Mouse (Mus musculus) ES-E14 (cell line): ENCODE measurements around the gene Traf4. TPM values are rescaled to one million over a fixed set of nuclear protein-coding genes. Genes with fewer than 3 reads are reported as not detected.

ENCODE experiments used
- DNase-seq: peaks from one replicate; pipeline ENCODE4 v3.0.0-alpha.2; 2013; ENCODE audit warnings: low read depth, low spot score
- H3K27ac ChIP-seq: 2 replicates; pipeline ENCODE4 v1.5.1; 2012; ENCODE audit warnings: low read depth, mild to moderate bottlenecking, low read length, moderate library complexity, mixed read lengths; ENCODE audit not compliant: poor library complexity, insufficient read depth, severe bottlenecking
- H3K36me3 ChIP-seq: 2 replicates; pipeline ENCODE4 v1.6.1; 2012; ENCODE audit warnings: mild to moderate bottlenecking, low read length, moderate library complexity, mixed read lengths; ENCODE audit not compliant: control insufficient read depth, poor library complexity, insufficient read depth, severe bottlenecking
- H3K4me1 ChIP-seq, 2 experiments: fragments of 150-350 bp in 1 of 2; sonication (generic) in 1 of 2; 2 replicates each; pipeline ENCODE4 v1.6.1; 2012; ENCODE audit warnings: low read length in 2 of 2, mild to moderate bottlenecking in 1 of 2, mixed read lengths in 1 of 2; ENCODE audit not compliant: control insufficient read depth in 2 of 2, insufficient read depth in 2 of 2, poor library complexity in 1 of 2
- H3K4me3 ChIP-seq, 2 experiments: fragments of 150-350 bp in 1 of 2; sonication (generic) in 1 of 2; 2 replicates each; pipeline ENCODE4 v1.5.1; 2012; ENCODE audit warnings: low read length in 2 of 2, low read depth in 1 of 2, mild to moderate bottlenecking in 1 of 2, mixed read lengths in 1 of 2; ENCODE audit not compliant: insufficient read depth in 1 of 2, poor library complexity in 1 of 2, severe bottlenecking in 1 of 2
- H3K9ac ChIP-seq: 2 replicates; pipeline ENCODE4 v1.6.1; 2012; ENCODE audit warnings: low read depth, mild to moderate bottlenecking, low read length, mixed read lengths; ENCODE audit not compliant: poor library complexity, insufficient read depth, severe bottlenecking
- H3K9me3 ChIP-seq: fragments of 150-350 bp; sonication (generic); 2 replicates; pipeline ENCODE4 v1.6.1; 2012; ENCODE audit warnings: low read depth, mild to moderate bottlenecking, low read length; ENCODE audit not compliant: control insufficient read depth, insufficient read depth
- CHD2 ChIP-seq: IDR thresholded peaks from 2 replicates; pipeline ENCODE4 v1.6.1; 2014; ENCODE audit warnings: mild to moderate bottlenecking, low read depth, low read length, inconsistent platforms
- HCFC1 ChIP-seq: IDR thresholded peaks from 2 replicates; pipeline ENCODE4 v1.6.1; 2012; ENCODE audit warnings: low read length, inconsistent platforms, borderline replicate concordance; ENCODE audit not compliant: insufficient read depth
- MAFK ChIP-seq: IDR thresholded peaks from 2 replicates; pipeline ENCODE4 v1.6.1; 2014; ENCODE audit warnings: mild to moderate bottlenecking, low read depth, low read length, inconsistent platforms; ENCODE audit not compliant: insufficient read depth
- ZC3H11A ChIP-seq: IDR thresholded peaks from 2 replicates; pipeline ENCODE4 v1.6.1; 2012; ENCODE audit warnings: low read depth, mild to moderate bottlenecking, inconsistent platforms, low read length, borderline replicate concordance
- ZNF384 ChIP-seq: IDR thresholded peaks from 2 replicates; pipeline ENCODE4 v1.6.1; 2012; ENCODE audit warnings: low read depth, low read length, inconsistent platforms
- in situ Hi-C, 2 experiments: fragments of 600-800 bp; cut with MboI; formaldehyde crosslinking; loops; one replicate each; pipeline ENCODE4 v1.15.1; 2025; ENCODE audit warnings: low sequenced_read_pairs in 2 of 2, inconsistent platforms in 1 of 2; ENCODE audit not compliant: unreplicated experiment in 2 of 2
- total RNA-seq: library from RNA; depleted of rRNA; stranded (reverse); fragments of 300-350 nt; gene quantifications from 2 replicates; pipeline ENCODE4 v1.2.3, GENCODE M21; 2012; rRNA removed

Gene Traf4
- total RNA-seq, 1 experiment = 78.2 TPM

DNA sequence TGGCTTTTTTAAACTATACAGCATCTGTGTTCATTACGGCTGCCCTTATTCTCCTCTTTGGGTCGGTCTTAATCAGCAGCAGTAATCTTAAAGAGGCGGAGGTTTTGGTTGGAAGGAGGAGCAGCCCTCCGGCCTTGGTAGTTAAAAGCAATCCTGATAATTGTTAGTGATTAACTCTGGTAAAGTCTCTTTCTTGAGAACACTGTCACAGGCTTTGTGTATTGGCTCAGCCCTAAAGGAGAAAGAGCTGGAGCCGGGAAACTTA is 49.3 kb downstream of the Traf4 start:
- TF ChIP-seq ZC3H11A = no peak
- no peak for TF ChIP-seq ZNF384
- TF ChIP-seq CHD2 = no peak
- TF ChIP-seq MAFK = no peak
- no peak for TF ChIP-seq HCFC1
- Histone ChIP-seq H3K4me1 (peaks cover 0 to 3% of the 10 kb centered on the region in 2 experiments; a peak in 2 of 4 replicates), H3K9me3 (no peaks in the 10 kb centered on the region), H3K4me3 (peak overlapping the region; percentile 53 to 67), H3K9ac (peak overlapping the region; percentile 14; the same call in 1 of the 2 replicates), H3K36me3 (no peaks in the 10 kb centered on the region), H3K27ac (no peak overlapping the region; the same call in 1 of the 2 replicates)
- in situ Hi-C loops = no loop called here
- DNase-seq = no peak

DNA sequence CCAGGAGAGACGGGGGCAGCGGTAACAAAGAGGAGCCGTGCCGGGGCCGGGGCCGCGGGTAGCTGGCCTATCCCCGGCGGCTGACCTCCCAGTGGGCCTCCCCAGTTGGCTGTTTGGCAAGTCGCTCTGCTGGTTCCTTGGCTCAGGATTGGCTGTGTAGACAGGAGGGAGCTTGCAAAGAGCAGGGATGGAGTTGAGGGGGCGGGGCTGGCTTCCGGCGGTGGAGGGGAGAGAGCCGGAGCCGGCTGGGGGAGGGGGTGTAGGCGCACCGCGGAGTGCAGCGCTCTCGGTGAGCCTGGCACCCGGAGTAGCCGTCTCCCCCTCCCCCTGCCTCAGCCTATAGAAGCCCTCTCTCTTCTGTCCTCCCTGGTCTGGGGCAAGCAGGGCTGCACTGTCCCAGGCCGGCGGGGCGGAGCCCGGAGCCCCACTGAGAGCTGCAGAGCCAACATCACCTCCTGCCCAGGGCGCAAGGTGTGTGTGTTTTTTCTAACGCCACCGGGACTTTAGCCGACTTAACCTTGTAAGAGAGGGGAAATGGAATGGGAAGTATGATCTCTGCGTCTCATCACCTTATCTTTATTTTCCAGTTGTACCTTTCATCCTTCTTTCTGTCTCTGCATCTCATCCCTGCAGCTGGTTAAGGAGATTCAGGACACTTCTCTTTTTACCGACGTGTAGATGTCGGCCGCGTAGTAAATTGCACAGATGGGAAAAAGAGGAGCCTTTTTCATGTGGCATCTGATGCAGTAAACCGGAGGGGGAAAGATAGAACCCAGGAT is 49.8 kb downstream of the Traf4 start:
- Histone ChIP-seq H3K4me3 (peak overlapping the region; percentile 70 to 73), H3K36me3 (no peaks in the 10 kb centered on the region), H3K9me3 (no peaks in the 10 kb centered on the region), H3K4me1 (peaks cover 0 to 3% of the 10 kb centered on the region in 2 experiments; a peak in 2 of 4 replicates), H3K27ac (no peak overlapping the region; the same call in 1 of the 2 replicates), H3K9ac (peak overlapping the region; percentile 72)
- peak; percentile 86 for TF ChIP-seq CHD2
- TF ChIP-seq MAFK = no peak
- in situ Hi-C loops = no loop called here
- DNase-seq = peak; percentile 97

DNA sequence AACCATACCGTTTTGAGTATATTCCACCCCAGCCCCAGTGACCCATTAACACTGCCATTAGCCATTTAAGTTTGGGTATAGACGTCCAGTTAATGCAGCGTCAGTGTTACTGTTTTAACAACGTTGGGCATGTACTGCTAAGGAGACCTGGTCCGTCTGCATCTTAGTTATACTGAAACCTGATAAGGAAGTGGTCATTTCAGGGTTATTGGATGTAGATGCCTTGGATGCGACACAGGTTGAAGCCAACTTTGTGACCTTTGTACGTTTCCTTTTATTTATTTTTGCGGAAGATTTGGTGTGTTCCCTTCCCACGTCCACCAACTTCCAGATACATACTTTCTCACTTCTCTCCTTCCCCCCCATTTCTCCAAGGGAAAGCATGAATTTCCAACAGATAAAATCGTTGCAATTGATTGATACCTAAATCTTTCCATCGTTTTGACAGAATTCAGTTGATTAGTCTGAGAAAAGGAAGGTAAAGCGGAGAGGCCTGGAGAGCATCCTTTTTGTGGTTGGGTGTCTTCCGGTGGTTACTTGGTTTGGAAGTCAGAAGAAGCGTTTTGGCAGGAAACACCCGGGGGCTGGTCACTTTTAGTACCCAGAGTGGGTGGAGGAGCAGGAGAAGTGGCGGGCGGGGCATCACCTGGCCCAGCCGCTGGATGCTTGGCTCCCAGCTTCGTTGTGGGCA is 50.6 kb downstream of the Traf4 start:
- DNase-seq = no peak
- Histone ChIP-seq H3K4me3 (peak overlapping the region; percentile 70 to 73), H3K9ac (peak overlapping the region; percentile 72), H3K27ac (no peak overlapping the region; the same call in 1 of the 2 replicates), H3K4me1 (peaks cover 0 to 3% of the 10 kb centered on the region in 2 experiments; a peak in 2 of 4 replicates), H3K9me3 (no peaks in the 10 kb centered on the region), H3K36me3 (no peaks in the 10 kb centered on the region)
- TF ChIP-seq CHD2 = no peak
- TF ChIP-seq HCFC1 = no peak
- no peak for TF ChIP-seq ZNF384
- TF ChIP-seq MAFK = no peak
- no peak for TF ChIP-seq ZC3H11A
- in situ Hi-C loops = no loop called here

DNA sequence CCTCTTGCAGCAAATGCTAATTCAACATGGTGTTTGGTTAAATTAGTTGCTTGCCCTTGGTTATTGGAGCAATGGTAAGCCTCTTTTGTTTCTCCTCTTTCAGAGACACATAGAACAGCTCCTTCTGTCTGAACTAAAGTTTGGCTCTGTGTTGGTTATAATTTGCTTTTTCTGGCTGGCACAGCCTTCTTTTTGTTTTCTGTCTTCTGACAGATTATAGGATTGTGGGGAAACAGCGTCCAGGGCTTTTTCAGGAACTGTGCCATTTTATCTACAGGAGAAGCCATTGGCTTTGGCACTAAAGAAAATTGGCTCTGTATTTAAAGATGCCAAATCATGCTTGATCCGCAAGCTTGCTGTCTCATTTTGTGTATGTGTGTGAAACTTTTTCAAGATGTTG is 51.8 kb downstream of the Traf4 start:
- no peak overlapping the region for H3K9ac ChIP-seq
- H3K9me3 ChIP-seq = no peaks in the 10 kb centered on the region
- no peaks in the 10 kb centered on the region for H3K36me3 ChIP-seq
- TF ChIP-seq MAFK (no peak), CHD2 (no peak), ZC3H11A (no peak), ZNF384 (no peak), HCFC1 (no peak)
- DNase-seq = no peak
- no peak overlapping the region for H3K27ac ChIP-seq
- no peak overlapping the region for H3K4me3 ChIP-seq
- peaks cover 0 to 5% of the 10 kb centered on the region in 2 experiments; a peak in 1 of 4 replicates for H3K4me1 ChIP-seq
- in situ Hi-C loops = no loop called here

Other genes starting within 250 kb of the Traf4 start
- 0.45 and 0.63 TPM in 2 replicates for gene Sez6, start 234.8 kb downstream of the Traf4 start, total RNA-seq
- gene Phf12, start 182.8 kb downstream of the Traf4 start, total RNA-seq = 38.4 and 42.0 TPM in 2 replicates
- gene Dhrs13, start 133.3 kb downstream of the Traf4 start, total RNA-seq = 20.2 and 28.5 TPM in 2 replicates
- 26.7 and 31.9 TPM in 2 replicates for gene Flot2, start 127.7 kb downstream of the Traf4 start, total RNA-seq
- 29.6 and 33.5 TPM in 2 replicates for gene Eral1, start 85.2 kb downstream of the Traf4 start, total RNA-seq
- 8.9 and 11.7 TPM in 2 replicates for gene Fam222b, start 70.9 kb downstream of the Traf4 start, total RNA-seq
- gene Nek8, start 11.1 kb upstream of the Traf4 start, total RNA-seq = 15.3 and 25.4 TPM in 2 replicates
- 75.6 and 78.6 TPM in 2 replicates for gene Tlcd1, start 11.1 kb upstream of the Traf4 start, total RNA-seq
- gene Rpl23a, start 18.0 kb upstream of the Traf4 start, total RNA-seq = 2,611 and 2,664 TPM in 2 replicates
- gene Rab34, start 22.8 kb upstream of the Traf4 start, total RNA-seq = 33.8 and 36.1 TPM in 2 replicates
- gene Proca1, start 27.8 kb upstream of the Traf4 start, total RNA-seq = 0.80 and 1.1 TPM in 2 replicates
- 81.3 and 123 TPM in 2 replicates for gene Sdf2, start 80.2 kb upstream of the Traf4 start, total RNA-seq
- gene Supt6, start 80.4 kb upstream of the Traf4 start, total RNA-seq = 60.6 and 63.0 TPM in 2 replicates
- 210 and 285 TPM in 2 replicates for gene 2610507B11Rik, start 96.2 kb upstream of the Traf4 start, total RNA-seq
- 2.0 TPM in 2 replicates for gene BC030499, start 125.3 kb upstream of the Traf4 start, total RNA-seq
- gene Spag5, start 135.9 kb upstream of the Traf4 start, total RNA-seq = 58.2 and 96.2 TPM in 2 replicates
- 5.0 and 9.8 TPM in 2 replicates for gene Aldoc, start 157.4 kb upstream of the Traf4 start, total RNA-seq
- 45.7 and 78.9 TPM in 2 replicates for gene Pigs, start 162.8 kb upstream of the Traf4 start, total RNA-seq
- 22.2 and 24.5 TPM in 2 replicates for gene Unc119, start 177.9 kb upstream of the Traf4 start, total RNA-seq
- not detected in 2 replicates for gene Foxn1, start 221.0 kb upstream of the Traf4 start, total RNA-seq